Mouse (Mus musculus) bone marrow, adult 2 months (tissue): ENCODE results near the gene Cxcl16. TPM values are rescaled to one million over a fixed set of nuclear protein-coding genes. Genes with fewer than 3 reads are reported as not detected.

Experiments used
- H3K27ac ChIP-seq: fragments of 200-500 bp; 2 replicates; pipeline ENCODE4 v1.5.1; 2012; ENCODE audit warnings: low read depth, mild to moderate bottlenecking, control low read depth, inconsistent platforms, low read length; ENCODE audit not compliant: control insufficient read depth, poor library complexity, insufficient read depth
- H3K4me1 ChIP-seq: fragments of 200-500 bp; 2 replicates; pipeline ENCODE4 v1.6.1; 2011; ENCODE audit warnings: low read length; ENCODE audit not compliant: control insufficient read depth, insufficient read depth
- H3K4me3 ChIP-seq: fragments of 200-500 bp; replicated peaks from 2 replicates; pipeline ENCODE3; 2011; ENCODE audit warnings: mild to moderate bottlenecking, low read depth, low read length, control low read depth; ENCODE audit not compliant: control insufficient read depth
- CTCF ChIP-seq: fragments of 200-500 bp; IDR thresholded peaks from 2 replicates; pipeline ENCODE4 v1.5.1; 2011; ENCODE audit warnings: low read length, control low read depth; ENCODE audit not compliant: control insufficient read depth, insufficient read depth
- POLR2A ChIP-seq: fragments of 200-500 bp; IDR thresholded peaks from 2 replicates; pipeline ENCODE4 v1.6.1; 2011; ENCODE audit warnings: low read depth, mild to moderate bottlenecking, control low read depth, low read length, borderline replicate concordance; ENCODE audit not compliant: control insufficient read depth
- WGBS: fragments of 180-500 bp; shearing (Covaris S2); methylation state at CpG from one replicate; pipeline ENCODE4 v1.1.7; 2018; 5-methylcytosine and 5-hydroxymethylcytosine counted together
- polyA plus RNA-seq: library from polyadenylated mRNA; stranded (reverse); fragments of >200 nt; gene quantifications from 2 replicates; pipeline ENCODE4 v1.2.4, GENCODE M21; 2011; ENCODE audit warnings: low replicate concordance; ENCODE audit not compliant: missing spikeins, insufficient read depth, insufficient read length

Cxcl16 gene
- polyA plus RNA-seq, 1 experiment: 3.2 TPM

DNA sequence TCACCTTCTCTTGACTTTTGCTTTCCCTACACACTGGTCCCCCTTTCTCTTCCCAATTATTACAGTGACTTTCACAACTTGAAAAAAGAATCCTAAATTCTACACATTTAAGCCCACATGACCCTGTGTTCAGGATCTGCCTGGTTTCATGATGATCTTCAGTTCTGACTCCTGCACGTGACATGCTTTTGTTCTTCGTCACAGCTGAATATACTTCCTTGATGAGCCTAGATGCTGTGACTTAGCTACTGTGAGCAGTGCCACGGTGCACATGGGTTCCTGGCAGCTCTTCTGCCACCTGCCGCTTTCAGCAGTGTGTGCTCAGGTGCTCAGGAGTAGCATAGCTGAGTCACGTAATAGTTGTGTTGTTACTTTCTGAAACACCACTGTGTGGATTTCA, 47.2 kb downstream of the Cxcl16 start:
- H3K4me3 ChIP-seq: no peak overlapping the region
- 81% methylated on average over 5 of the region's 5 CpGs for WGBS
- no peaks in the 10 kb centered on the region; the same call in none of the 2 replicates for H3K4me1 ChIP-seq

DNA sequence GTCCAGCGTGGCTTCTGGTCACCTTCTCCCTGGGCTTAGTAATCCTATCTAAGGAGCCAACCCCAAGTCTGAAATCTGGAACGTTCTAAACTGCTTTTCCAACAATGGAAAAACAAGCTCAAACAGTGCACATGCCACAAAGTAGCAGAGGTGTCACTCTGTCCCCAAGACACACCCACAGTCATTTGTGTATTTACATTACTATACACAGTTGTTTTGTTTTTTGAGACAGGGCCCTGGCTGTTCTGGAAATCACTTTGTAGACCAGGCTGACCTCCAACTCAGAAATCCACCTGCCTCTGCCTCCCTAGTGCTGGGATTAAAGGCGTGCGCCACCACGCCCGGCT, 49.5 kb downstream of the Cxcl16 start:
- no peaks in the 10 kb centered on the region; the same call in none of the 2 replicates for H3K4me1 ChIP-seq
- peak overlapping the region; percentile 92 for H3K4me3 ChIP-seq
- 44% methylated on average over 6 of the region's 6 CpGs for WGBS
- no peak overlapping the region for H3K27ac ChIP-seq
- no peak for TF ChIP-seq CTCF
- TF ChIP-seq POLR2A: no peak

More for the DNA sequence above, 47.2 kb downstream of the Cxcl16 start:
- TF ChIP-seq CTCF (no peak), POLR2A (no peak)
- H3K27ac ChIP-seq: no peak overlapping the region

DNA sequence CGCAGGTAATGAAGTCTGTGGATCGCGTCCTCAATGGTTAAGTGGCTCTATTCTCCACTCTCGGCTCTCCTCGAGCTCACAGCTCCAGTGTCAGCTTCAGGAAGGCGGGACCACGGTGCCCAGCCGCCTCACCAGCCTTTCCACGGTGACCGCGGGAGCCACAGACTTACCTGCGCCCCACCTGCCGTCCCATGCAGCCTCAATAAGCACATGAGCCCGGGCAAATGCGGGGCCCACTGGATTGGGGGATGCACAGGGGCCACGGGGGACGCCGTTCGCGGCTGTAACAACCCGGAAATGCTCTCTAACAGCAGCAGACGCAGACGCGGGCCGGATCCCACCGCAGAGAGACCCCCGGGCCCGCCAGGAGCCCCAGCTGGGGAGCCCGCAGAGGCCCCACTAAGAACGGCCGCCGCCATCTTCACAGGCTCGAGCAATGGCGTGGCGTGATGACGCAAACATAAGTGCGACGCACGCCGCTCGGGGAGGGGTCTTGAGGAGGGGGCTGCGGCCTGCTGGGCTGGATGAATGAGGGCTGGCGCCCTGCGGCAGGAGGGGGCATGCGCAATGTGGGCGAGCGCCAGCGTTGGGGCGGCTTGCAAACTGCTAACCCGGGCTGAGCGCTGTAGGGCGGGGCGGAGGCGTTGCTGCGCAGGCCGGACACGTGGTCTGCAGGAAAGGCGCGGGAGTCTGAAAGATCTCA, 50.0 kb downstream of the Cxcl16 start, which contains the start of gene Pelp1:
TSS of gene Pelp1 (minus strand) at position 438 of the 703 bp plus-strand sequence.
- peak within 1 kb of the TSS; percentile 75; the same call in 1 of the 2 replicates for H3K27ac ChIP-seq
- TF ChIP-seq POLR2A (peak; percentile 50; the same call in 1 of the 2 replicates), CTCF (peak; percentile 17; the same call in 1 of the 2 replicates)
- no peaks in the 10 kb centered on the region; the same call in none of the 2 replicates for H3K4me1 ChIP-seq
- H3K4me3 ChIP-seq: peak within 1 kb of the TSS; percentile 92
- under 1% methylated on average over 59 of the region's 59 CpGs for WGBS

Other genes with a start within 250 kb of the Cxcl16 start
- gene Slc16a11, start 247.2 kb downstream of the Cxcl16 start, polyA plus RNA-seq: 1.9 and 2.4 TPM in 2 replicates
- 0.60 and 1.7 TPM in 2 replicates for gene Slc16a13, start 238.9 kb downstream of the Cxcl16 start, polyA plus RNA-seq
- gene Bcl6b, start 230.2 kb downstream of the Cxcl16 start, polyA plus RNA-seq: 1.4 and 2.2 TPM in 2 replicates
- 67.2 and 107 TPM in 2 replicates for gene 0610010K14Rik, start 222.1 kb downstream of the Cxcl16 start, polyA plus RNA-seq
- gene Gm21988, start 220.2 kb downstream of the Cxcl16 start, polyA plus RNA-seq: 4.8 TPM in 1 of 2 replicates, not detected in the other
- 116 and 167 TPM in 2 replicates for gene Rnasek, start 220.1 kb downstream of the Cxcl16 start, polyA plus RNA-seq
- 46.3 and 82.5 TPM in 2 replicates for gene Alox12, start 204.6 kb downstream of the Cxcl16 start, polyA plus RNA-seq
- gene Alox12e, start 137.4 kb downstream of the Cxcl16 start, polyA plus RNA-seq: not detected in 2 replicates
- 2.0 and 3.5 TPM in 2 replicates for gene Alox15, start 108.0 kb downstream of the Cxcl16 start, polyA plus RNA-seq
- gene Pelp1, start 50.0 kb downstream of the Cxcl16 start, polyA plus RNA-seq: 13.9 and 22.7 TPM in 2 replicates
- gene Arrb2, start 27.3 kb downstream of the Cxcl16 start, polyA plus RNA-seq: 201 and 438 TPM in 2 replicates
- gene Med11, start 8.1 kb downstream of the Cxcl16 start, polyA plus RNA-seq: 8.3 and 16.1 TPM in 2 replicates
- gene Zmynd15, start 551 bp downstream of the Cxcl16 start, polyA plus RNA-seq: 0.66 and 1.5 TPM in 2 replicates
- not detected in 2 replicates for gene Tm4sf5, start 45.3 kb upstream of the Cxcl16 start, polyA plus RNA-seq
- not detected in 2 replicates for gene Vmo1, start 54.6 kb upstream of the Cxcl16 start, polyA plus RNA-seq
- gene Gltpd2, start 59.2 kb upstream of the Cxcl16 start, polyA plus RNA-seq: not detected in 2 replicates
- gene Psmb6, start 65.4 kb upstream of the Cxcl16 start, polyA plus RNA-seq: 90.4 and 129 TPM in 2 replicates
- gene Gm40193, start 73.0 kb upstream of the Cxcl16 start, polyA plus RNA-seq: not detected in 2 replicates
- 1.5 and 4.0 TPM in 2 replicates for gene Pld2, start 80.1 kb upstream of the Cxcl16 start, polyA plus RNA-seq
- 50.8 and 79.5 TPM in 2 replicates for gene Mink1, start 102.9 kb upstream of the Cxcl16 start, polyA plus RNA-seq
- not detected in 2 replicates for gene 4930544D05Rik, start 155.9 kb upstream of the Cxcl16 start, polyA plus RNA-seq
- 2.0 TPM in 1 of 2 replicates, not detected in the other for gene Chrne, start 159.2 kb upstream of the Cxcl16 start, polyA plus RNA-seq
- gene Gp1ba, start 179.1 kb upstream of the Cxcl16 start, polyA plus RNA-seq: 8.6 and 28.3 TPM in 2 replicates
- gene Rnf167, start 187.3 kb upstream of the Cxcl16 start, polyA plus RNA-seq: 125 and 265 TPM in 2 replicates
- 28.7 and 49.2 TPM in 2 replicates for gene Slc25a11, start 187.5 kb upstream of the Cxcl16 start, polyA plus RNA-seq
- gene Pfn1, start 194.7 kb upstream of the Cxcl16 start, polyA plus RNA-seq: 840 and 1,173 TPM in 2 replicates
- 14.7 and 29.8 TPM in 2 replicates for gene Eno3, start 197.2 kb upstream of the Cxcl16 start, polyA plus RNA-seq
- 37.1 and 70.9 TPM in 2 replicates for gene Spag7, start 209.4 kb upstream of the Cxcl16 start, polyA plus RNA-seq
- 11.2 and 24.0 TPM in 2 replicates for gene Camta2, start 228.1 kb upstream of the Cxcl16 start, polyA plus RNA-seq
- not detected in 2 replicates for gene Inca1, start 240.2 kb upstream of the Cxcl16 start, polyA plus RNA-seq
- gene Kif1c, start 240.6 kb upstream of the Cxcl16 start, polyA plus RNA-seq: 10.0 and 13.7 TPM in 2 replicates